Mouse (Mus musculus) CH12F3 (cell line): ENCODE results near the gene Stx16.

Experiments used
- in situ Hi-C: fragments of 300-500 bp; cut with MboI; formaldehyde crosslinking; loops from 2 replicates; pipeline ENCODE4 v1.14.3; 2020; ENCODE audit warnings: low sequenced_read_pairs

Stx16 gene

GRCm38 (mm10) chr2:174075673-174076432 is at the start of gene Stx16:
Gene Stx16, plus strand, starts transcription at chr2:174076308.
- in situ Hi-C loops: loop anchor here (25.0 kb wide), 1 partner anchor 1064 kb away; the partner anchor contains the start of genes Rae1 and Rbm38

DNA sequence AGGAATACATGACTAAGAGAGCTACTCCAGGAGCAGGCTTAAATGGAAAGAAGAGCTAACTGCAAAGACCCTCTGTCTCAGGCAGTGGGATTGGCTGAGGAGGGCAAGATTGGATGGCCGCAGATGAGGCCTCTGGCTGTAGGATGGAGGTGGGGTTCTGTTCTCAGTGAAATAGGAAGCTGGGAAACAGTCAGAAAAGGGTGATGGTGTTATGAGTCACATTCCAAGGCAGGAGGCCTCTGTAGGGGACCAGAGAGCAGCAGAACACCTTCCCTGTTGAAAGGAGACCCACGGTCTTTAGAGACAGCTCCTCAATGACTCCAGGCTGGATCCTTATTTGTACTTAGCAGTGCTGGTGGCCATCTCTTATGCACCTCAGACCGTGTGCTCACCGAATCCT is 49.7 kb upstream of the Stx16 start:
- in situ Hi-C loops: no loop called here

DNA sequence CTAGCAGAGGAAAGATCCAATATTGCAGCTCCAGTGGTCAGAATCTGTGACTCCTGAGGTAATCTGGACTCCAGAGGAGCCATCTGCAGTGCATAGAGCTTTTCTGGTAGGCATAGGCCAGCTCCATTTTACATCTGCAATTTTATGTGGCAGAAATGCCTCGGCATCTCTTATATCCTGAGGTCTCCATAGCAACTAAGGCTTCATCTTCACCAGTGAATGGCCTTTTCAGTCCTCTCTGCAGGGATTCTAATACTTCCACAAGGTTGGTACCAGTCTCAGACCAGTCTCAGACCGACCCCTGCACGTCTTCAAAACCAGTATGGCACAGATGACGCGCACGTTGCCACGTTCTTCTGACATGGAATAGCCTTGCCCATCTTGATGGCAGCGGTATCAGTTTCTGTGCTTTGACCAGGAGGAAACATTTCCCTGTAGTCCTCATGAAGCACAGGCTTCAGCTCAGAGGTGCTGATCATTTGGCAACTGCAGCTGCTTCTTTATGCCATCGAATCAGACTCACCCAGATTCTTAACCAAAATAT is 42.8 kb upstream of the Stx16 start:
- in situ Hi-C loops: no loop called here

- in situ Hi-C loops: no loop called here
Measured at GRCm38 (mm10) chr2:174047656-174048055, 28.5 kb upstream of the Stx16 start.

- in situ Hi-C loops: no loop called here
Measured at GRCm38 (mm10) chr2:174049481-174050338, 26.4 kb upstream of the Stx16 start.

GRCm38 (mm10) chr2:174050339-174050685 is 25.8 kb upstream of the Stx16 start:
- in situ Hi-C loops: no loop called here

DNA sequence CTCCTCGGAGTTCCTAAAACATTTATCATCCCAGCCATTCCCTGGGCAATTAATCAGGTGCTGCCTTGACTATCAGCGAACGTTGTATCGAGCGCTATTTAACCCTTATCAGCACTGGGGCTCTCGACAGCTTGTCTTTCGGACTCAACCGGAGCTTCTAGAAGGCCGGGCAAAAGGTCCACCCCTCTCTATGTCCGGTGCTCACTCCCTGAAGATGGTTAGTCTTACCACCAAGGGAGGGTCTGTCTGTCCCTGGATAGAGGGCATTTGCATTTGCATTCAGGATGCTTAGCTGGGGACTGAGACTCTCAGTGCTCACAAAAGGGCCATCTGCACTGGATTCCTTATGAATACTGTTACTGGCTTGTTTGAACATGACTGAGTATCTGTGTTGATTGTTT is 25.0 kb upstream of the Stx16 start:
- in situ Hi-C loops: no loop called here

DNA sequence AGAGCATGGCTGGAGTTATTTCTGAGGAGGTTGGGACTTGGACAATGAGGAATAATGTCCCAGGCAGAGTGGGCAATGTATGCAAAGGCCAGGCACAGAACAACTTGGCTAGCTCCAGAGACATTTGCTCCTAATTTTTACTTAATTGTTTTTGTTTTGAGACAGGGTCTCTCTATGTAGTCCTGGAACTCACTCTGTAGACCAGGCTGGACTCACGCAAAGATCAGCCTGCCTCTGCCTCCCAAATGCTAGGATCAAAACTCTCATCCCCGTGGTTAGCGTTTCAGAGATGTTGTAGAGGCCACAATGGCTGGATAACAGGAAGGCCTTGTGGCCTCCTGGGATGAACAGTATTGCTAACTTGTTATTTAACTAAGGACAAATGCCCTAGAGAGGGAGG is 21.6 kb upstream of the Stx16 start:
- in situ Hi-C loops: no loop called here

DNA sequence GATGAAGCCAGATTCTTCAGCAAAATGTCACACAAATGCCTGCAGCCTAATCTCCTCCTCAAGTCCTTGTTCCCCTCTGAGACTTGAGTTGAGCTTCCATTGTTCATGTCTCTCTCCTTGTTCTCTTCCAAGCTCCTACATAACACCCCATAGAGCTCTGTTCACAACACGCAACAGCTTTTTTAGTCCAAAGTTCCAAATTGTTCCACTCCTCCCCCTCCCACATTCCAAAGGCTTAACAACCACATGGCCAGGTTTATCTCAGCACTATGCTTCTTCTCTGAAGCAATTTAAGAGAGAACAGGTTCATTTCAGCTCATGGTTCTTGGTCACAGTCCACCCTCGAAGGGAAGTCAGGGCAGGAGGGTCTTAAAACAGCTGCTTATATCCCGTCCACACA is 18.4 kb upstream of the Stx16 start:
- in situ Hi-C loops: no loop called here

DNA sequence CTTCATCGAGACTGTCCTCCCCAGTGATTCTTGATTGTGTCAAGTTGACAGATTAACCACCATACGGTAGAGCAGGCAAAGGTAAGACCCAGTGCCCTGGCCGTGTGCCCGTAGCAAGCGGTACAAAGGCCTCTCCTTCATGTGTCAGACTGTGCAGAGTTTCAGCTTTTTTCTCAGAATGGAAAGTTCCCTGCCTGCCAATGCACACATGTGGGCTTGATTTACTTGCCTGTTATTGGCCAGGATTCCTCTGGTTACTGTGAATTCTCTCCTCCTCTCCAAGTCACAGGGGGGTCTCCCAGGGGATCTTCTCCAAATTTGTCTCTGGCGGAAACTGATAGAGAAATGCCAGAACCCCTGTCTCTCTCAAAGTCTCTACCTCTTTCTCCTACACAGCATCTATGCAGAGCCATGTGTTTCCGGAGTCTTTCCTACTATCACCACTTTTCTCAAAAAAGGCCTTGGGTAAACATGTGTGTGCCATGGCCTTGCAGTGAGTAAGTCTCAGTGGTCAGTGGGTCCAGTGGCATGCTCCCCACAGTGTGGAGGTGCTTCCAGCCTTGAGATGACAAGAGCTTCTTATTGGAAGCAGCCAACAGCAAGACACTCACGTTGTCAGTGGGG is 17.7 kb upstream of the Stx16 start:
- in situ Hi-C loops: no loop called here

GRCm38 (mm10) chr2:174059591-174060385 is 16.3 kb upstream of the Stx16 start:
- in situ Hi-C loops: no loop called here

GRCm38 (mm10) chr2:174061219-174061618 is 14.9 kb upstream of the Stx16 start:
- in situ Hi-C loops: no loop called here

DNA sequence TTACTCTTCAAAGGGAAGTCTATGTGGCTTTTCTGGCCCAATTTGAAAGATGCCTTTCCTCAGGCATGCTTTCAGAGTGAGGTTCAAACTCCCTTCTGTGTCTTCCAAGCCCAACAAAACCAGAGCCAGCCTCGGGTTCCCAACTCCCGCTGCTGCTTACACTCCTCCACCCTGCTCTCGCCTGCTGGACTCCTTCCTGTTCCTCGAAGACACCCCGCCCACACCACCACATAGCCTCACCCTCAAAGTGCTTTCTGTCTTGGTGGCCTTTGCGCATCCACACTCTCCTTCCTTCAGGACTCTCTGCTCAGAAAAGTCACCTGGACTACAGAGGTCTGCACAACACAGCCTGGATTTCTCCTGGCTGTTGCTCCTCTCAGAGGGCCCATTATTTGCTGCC is 13.0 kb upstream of the Stx16 start:
- in situ Hi-C loops: no loop called here

DNA sequence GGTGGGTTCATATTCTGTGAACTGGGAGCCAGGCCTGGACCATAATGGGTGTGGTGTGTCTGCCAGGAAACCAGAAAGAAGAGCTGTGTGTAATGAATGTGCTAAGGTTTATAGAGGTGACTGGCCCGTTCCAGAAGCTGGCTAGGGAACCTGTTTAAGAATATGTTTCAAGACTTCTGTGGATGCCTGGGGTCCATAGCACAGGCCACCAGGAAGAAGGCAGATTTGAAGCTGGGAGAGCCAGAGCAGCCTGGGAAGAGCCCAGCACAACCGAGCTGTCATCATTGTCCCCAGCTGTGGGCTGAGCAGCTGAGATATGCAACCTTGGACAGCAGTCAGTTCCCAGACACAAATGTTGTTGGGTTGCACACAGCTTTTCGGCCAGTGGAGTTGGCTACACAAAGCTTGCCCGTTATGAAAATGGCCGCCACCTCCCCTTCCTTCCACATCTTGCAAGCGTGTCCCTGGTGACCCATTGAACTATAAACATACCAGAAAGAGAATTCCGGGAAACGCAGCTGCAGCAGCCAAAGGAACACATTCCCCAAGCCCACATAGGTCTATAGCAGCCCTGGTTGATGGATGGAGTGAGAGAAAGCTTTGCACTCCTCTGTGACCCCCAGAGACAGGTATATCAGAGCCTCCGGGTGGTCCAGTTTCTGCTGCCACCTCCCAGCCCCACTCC is 12.4 kb upstream of the Stx16 start:
- in situ Hi-C loops: no loop called here

DNA sequence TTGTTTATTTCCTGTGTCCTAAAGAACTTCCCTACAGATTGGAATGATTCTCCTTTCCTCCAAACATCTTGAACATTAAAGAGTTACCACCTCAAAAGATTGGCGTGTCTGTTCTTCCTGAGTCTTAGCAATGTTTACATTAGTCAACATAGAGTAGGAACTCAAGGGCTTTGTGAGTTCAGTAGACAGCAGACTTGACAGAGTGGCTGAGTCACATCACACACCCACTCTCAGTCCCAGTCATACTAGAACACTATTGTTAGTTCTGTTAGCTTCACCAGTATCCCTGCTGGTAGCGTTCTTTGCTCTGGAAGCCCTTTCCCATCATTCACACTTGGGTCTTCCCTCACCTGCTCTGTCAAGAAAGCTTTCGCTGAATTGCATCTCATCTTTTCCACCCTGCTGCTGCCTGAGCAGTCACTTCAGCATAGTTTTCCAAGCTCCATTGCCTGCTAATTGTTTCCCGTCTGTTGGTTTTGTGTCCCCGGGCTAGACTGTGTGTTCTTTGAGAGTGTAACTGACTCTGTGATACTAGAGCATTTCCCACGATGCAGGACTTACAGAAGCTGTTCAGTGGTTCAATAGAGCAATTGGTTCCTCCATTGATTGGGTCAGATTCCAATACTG is 8.2 kb upstream of the Stx16 start:
- in situ Hi-C loops: no loop called here

GRCm38 (mm10) chr2:174069532-174070049 is 6.5 kb upstream of the Stx16 start:
- in situ Hi-C loops: no loop called here

DNA sequence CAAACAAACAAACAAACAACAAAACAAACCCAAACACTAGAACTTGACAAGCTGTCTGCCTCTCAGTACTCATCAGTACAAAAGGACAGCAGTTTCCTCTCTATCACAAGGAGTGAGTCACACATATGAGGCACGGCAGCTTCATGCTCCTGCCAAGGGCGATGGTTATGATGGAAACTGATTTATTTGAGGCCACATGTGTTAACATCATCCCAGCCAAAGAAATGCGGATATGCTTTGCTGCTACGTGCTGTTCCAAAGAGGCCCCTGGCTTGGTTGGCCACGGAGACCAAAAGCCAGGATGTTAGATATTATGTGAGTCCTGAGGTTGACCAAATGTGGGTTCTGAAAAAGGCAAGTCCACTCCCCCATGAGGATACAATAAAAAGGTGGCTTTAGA is 4.7 kb upstream of the Stx16 start:
- in situ Hi-C loops: no loop called here

GRCm38 (mm10) chr2:174073156-174073790 is 2.8 kb upstream of the Stx16 start:
- in situ Hi-C loops: no loop called here

DNA sequence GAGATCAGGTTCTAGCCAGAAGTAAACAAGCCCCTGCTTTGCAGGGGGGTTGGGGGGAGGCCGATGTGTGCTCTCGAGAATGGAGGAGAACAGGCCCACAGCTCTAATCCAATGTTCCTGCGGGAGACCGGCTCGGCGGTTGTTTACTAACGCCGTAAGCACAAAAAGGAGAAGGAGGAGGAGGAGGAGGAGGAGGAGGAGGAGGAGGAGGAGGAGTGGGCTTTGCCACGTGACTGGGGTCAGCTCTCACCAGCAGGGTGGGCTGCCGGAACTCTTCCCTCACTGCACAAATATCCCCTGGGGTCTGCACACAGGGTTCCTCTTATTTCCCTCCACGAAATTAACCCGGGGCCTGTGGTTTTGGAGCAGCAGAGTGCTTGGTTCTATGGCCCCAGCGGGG is 1.5 kb upstream of the Stx16 start:
- in situ Hi-C loops: loop anchor here (25.0 kb wide), 1 partner anchor 1062 kb away; the partner anchor contains the start of genes Rae1 and Rbm38
